Mouse (Mus musculus) cerebellum, adult 18-20 months (tissue): ENCODE results near the gene Hils1.

ENCODE experiments used
- DNase-seq, 2 experiments: peaks; one replicate each; pipeline ENCODE4 v3.0.0; 2021

Gene Hils1

DNA sequence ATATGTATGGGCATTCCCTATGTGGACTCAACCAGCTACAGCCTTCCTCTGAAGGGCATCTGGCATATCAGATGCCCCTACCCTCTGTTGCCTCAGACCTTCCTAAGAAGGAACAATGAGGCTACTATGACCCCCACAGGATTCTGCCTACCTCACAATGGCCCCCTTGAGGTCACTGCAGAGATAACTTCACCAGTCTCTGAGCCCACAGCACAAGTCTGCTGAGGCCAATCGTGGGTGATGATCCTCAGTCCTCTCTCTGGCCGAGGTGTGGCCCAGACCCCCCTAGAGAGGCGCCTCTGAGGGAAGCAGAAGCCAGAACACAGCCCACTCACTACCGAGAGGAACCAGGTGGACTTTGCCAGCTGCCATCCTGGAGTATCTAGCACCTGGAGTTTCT is at the start of gene Hils1:
Hils1 (plus strand) TSS at position 175 of the 400 bp plus-strand sequence.
- DNase-seq, result no peak

GRCm38 (mm10) chr11:94917717-94918116 is 49.7 kb upstream of the Hils1 start:
- no peak for DNase-seq

DNA sequence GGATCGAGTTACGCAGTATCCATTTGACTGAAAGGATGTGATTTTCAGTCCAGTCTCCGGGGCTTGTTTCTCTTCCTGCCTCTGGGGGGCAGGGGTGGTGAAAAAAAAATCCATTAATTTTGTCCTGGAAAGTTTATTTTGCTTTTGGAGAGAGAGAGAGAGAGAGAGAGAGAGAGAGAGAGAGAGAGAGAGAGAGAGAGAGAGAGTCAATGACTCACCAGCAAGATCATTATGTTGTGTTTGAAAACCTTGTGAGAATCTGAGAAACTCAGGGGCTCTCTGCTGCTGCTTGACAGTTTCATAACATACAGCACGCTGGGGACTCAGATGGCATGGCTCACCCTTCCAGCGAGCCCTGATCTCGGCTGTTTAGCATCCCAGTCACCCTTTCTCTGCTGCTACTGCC is 46.4 kb upstream of the Hils1 start:
- DNase-seq, result no peak

DNA sequence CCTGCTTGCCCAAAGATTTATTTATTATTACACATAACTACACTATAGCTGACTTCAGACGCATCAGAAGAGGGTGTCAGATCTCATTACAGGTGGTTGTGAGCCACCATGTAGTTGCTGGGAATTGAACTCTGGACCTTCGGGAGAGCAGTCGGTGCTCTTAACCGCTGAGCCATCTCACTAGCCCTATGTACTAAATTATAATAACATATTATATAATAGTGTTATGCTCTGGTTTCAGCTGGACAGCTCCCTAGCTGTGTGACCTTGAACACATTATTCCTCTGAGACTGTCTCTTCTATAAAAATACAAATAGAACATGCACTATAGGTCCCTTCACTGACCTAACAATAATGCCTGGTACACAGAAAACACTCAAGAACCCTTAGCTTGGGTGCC is 42.4 kb upstream of the Hils1 start:
- DNase-seq, result no peak

GRCm38 (mm10) chr11:94926431-94926830 is 41.0 kb upstream of the Hils1 start:
- no peak for DNase-seq

GRCm38 (mm10) chr11:94927771-94928291 is 39.6 kb upstream of the Hils1 start:
- DNase-seq, result no peak

GRCm38 (mm10) chr11:94928820-94929219 is 38.6 kb upstream of the Hils1 start:
- DNase-seq, result peak in 1 of 2 experiments; percentile 39

DNA sequence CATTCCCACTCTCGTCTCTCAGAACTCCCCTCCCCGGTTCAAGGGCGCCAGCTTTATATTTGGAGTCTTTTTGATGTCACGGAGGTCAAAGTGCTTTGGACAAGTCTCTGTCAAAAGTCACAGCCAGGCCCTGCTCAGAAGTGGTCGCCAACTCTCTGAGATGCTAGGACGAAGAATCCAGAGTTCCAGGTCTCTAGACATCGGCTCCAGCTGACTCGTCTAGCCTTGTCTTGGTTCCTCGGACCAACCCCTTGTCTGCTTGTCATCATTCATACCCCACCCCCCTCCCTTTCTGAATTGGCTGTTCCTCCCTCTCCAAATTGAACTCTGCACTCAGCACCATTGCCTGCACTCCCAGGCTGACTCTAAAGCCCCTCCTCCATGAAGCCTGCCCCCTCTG is 37.8 kb upstream of the Hils1 start:
- no peak for DNase-seq

- DNase-seq, result no peak
Observed at GRCm38 (mm10) chr11:94930151-94930550, 37.2 kb upstream of the Hils1 start.

- no peak for DNase-seq
Observed at GRCm38 (mm10) chr11:94933584-94933983, 33.8 kb upstream of the Hils1 start.

DNA sequence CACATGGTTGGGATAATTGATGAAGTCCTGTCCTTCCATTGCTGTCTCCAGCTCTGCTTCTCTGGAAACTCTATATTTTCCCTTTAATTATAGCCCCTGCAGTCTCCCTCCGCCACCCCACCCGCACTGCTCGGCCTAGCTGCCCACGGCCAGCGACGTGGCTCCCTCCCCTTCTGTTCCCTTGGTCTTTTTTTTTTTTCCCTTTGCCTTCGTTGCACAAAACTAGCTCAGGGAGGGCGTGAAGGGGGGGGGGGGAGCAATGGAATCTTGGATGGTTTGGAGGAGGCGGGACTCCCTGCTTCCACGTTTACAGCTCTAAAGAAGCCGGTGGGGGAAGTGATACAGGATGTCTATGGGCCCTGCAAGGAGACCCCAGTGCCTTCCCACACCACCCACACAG is 32.9 kb upstream of the Hils1 start:
- no peak for DNase-seq

- DNase-seq, result peak in 1 of 2 experiments; percentile 18
Observed at GRCm38 (mm10) chr11:94936045-94936444, 31.3 kb upstream of the Hils1 start, which contains the start of gene Col1a1. TSS of gene Col1a1 (plus strand) at chr11:94936224.

DNA sequence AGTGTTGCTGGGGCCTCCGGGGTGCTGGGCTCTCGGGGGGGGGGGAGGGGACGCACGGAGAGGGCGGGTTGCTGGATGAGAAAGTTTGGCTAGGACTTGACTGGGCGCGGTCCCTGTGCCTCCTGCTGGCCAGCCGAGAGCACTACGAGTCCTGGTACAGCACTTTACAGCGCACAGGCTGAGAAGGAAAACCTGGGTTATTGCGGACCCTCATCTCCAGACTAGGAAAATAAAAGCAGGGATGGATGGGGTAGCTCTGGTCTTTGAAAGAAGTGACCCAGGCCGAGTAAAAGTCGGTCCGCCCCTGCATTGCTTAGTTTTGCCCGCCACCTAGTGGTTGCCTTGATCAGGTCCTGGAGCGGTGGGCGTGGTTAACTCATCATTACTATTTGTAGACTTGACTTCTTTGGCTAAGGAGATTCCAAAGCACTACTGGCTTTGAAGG is 30.5 kb upstream of the Hils1 start:
- peak; percentile 89 to 93 for DNase-seq

DNA sequence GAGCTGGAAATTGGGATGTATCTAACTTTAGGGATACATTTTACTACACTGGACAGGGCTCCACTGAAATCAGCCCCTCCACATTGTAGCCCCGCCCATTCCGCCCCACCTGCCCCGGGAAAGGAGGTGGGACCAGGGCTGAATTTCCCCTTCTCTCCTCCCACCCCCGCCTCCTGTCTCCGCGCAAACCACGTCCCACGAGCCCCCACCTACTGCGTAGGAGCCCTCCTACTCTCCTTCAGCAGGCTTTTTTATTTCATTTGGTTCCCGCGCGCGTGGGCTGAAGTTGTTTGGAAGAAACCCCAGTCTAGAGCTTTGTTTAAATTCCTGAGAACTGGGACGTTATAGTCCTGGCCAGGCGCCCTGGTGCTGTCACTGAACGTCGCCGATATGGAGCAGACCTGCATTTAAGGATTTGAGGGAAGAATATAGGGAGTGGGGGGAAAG is 30.0 kb upstream of the Hils1 start:
- no peak for DNase-seq

DNA sequence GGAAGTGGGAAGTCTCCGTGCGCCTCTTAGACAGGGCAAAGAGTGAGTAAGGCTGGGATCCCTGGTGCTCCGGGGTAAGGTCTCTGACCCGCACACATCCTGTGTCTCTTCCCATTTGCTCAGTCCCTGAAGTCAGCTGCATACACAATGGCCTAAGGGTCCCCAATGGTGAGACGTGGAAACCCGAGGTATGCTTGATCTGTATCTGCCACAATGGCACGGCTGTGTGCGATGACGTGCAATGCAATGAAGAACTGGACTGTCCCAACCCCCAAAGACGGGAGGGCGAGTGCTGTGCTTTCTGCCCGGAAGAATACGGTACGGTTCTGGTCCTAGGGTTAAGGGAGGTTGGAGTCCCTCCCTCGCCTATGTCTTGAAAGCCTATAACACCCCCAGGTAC is 29.6 kb upstream of the Hils1 start:
- DNase-seq, result no peak

DNA sequence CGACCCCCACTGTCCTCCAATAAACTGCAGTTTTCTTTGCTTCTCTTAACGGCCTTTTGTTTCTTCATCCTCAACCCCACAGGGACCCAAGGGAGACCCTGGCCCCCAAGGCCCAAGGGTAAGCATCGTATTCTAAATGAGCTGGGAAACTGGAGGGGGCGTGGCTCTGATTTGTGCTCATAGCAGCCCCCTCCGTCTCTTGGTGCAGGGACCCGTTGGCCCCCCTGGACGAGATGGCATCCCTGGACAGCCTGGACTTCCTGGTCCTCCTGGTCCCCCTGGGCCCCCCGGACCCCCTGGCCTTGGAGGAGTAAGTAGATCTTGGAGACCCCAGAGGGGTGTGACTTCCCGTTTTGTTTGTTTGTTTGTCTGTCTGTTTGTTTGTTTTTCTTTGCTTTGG is 29.1 kb upstream of the Hils1 start:
- DNase-seq, result no peak

- peak; percentile 74 to 81 for DNase-seq
Observed at GRCm38 (mm10) chr11:94939280-94939679, 28.1 kb upstream of the Hils1 start.

DNA sequence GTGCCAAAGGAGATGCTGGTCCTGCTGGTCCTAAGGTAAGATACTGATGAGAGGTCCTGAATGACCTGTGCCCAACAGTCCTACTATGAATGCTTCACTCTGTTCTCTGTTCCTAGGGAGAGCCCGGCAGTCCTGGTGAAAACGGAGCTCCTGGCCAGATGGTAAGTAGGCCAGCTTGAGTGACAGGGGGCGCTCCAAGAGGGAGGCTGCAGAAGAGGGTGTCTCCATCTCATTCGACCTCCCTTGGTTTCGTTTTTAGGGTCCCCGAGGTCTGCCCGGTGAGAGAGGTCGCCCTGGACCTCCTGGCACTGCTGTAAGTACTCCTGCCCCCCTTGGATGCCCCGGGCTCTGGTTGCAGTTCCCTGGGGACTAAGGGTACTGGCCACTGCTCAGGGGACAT is 26.3 kb upstream of the Hils1 start:
- no peak for DNase-seq

DNA sequence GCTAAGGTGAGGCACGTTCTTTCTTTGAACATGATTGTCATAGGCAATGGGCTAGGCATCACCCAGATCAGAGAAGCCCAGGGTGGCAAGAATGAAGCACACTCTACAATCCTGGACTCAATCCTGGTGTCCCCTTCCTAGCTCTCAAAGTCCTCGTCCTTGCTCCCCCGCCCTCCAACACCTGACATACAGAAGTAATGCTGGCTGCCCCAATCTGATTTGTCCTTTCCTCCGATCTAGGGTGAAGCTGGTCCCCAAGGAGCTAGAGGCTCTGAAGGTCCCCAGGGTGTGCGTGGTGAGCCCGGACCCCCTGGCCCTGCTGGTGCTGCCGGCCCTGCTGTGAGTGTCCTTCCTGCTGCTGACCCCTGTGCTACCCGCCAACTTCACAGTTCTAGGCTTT is 25.6 kb upstream of the Hils1 start:
- DNase-seq, result no peak

- DNase-seq, result peak; percentile 39 to 48
Observed at GRCm38 (mm10) chr11:94942282-94943023, 24.9 kb upstream of the Hils1 start.

DNA sequence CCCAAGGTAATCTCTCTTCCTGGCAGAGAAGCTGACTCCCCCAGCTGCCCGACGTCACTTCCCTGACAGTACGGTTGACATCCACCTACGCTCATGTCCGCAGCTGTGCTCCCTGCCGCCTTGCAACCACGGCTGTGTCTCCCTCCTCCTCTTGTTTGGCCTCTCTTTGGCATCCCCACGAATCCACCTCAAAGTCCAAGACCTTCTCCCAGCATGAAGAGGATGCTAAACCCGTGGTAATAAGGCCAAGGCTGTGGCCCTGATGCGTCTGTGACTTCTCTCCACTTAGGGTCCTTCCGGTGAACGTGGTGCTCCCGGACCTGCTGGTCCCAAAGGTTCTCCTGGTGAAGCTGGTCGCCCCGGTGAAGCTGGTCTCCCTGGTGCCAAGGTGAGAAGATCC is 24.3 kb upstream of the Hils1 start:
- DNase-seq, result no peak

GRCm38 (mm10) chr11:94944295-94944694 is 23.1 kb upstream of the Hils1 start:
- no peak for DNase-seq

GRCm38 (mm10) chr11:94945236-94945635 is 22.2 kb upstream of the Hils1 start:
- DNase-seq, result no peak

DNA sequence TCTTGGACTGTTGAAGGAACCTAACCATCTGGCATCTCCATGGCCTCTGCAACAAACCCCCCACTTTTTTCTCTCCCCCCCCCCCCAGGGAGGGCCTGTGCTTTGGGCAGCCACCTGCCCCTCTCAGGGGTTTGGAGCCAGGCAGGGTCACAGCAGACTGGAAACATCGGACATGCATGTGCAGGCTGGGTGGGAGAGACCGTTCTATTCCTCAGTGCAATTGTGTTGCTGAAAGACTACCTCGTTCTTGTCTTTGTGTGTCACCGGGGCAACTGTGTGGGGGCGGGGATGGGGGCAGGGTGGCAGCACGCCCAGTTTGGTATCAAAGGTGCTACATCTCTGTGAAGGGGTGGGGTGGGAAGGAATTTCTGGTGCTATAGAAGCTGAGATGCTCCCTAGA is 15.2 kb upstream of the Hils1 start:
- DNase-seq, result no peak

GRCm38 (mm10) chr11:94955103-94955502 is 12.3 kb upstream of the Hils1 start:
- no peak for DNase-seq
